Mouse (Mus musculus): ENCODE measurements at regions not wholly inside any gene's neighbourhood (a gene's known extent, or its start where the extent isn't known, plus 50 kb on each side); places are given as distances from the start of the nearest gene placed in this dataset.
A peak's percentile ranks its signal among the peaks of the same experiment; 100 is the strongest.

DNA sequence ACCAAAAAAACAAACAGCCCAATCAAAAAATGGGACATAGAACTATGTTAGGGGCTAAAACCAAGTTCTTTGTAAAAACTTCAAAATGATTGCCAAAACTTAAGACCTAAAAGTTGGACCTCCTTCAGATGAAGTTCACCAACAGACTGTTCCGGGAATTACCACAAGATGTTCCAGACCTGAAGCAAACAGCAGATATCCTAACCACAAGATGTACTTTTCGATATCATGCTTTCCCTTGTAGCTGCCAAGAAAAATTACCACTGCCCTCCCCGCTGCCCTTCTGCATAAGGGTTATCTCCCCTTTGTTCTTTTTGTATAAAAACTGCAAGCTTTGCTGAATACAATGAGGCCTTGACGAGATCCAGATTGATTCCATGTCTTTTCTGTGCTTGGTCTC lies 214.0 kb upstream of the Ube2dnl1 start:
- DNase-seq (ENCODE audit: extremely low spot score in 1 of 2, low spot score in 1 of 2), result no peak

DNA sequence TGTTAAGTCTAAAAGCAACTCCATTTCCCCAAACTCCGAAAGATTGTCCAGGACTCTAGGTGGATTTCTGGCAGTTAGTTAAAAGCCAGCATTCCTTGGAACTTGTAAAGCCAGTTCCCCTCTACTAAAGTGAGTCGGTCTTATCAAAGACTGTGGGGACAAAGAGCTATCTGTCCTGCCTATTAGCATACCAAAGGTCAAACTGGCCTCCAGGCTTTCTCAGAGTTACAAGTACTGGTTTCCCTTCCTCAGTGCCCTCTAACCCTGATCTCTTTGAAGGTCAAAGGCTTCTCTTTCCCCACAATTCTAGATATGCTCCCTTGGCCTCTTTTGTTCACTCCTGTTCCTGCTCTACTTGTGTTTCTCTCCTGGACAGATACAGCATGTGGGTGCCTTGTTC lies 210.3 kb upstream of the Ube2dnl1 start:
- no peak for DNase-seq (ENCODE audit: extremely low spot score in 1 of 2, low spot score in 1 of 2)

DNA sequence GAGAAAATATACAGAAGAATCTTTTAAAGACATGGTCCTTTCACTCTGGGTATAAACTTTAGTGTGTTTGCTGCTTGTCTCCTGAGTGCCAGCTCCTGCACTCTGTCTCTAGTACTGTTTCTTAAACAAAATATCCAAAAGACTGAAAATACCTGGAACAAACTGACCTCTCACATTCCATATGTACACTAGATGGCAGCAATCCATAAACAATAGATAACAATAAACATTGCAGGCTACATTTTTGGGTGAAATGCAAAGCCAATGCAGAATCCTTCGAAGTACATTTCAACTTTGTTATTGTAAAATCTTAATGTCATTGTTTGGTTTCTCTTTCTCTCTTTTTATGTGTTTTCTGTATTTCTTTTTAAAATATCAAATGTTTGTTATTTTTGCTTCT lies 176.6 kb upstream of the Ube2dnl1 start:
- peak in 1 of 2 experiments; percentile 1 for DNase-seq (ENCODE audit: extremely low spot score in 1 of 2, low spot score in 1 of 2)
